Mouse (Mus musculus) ES-Bruce4 (cell line): ENCODE results near the gene Lcn6. TPM values are rescaled to one million over a fixed set of nuclear protein-coding genes. Genes with fewer than 3 reads are reported as not detected.
"Not testable (repeated sequence)": the region's sequence is repeated elsewhere in the genome, so short reads cannot be mapped to it uniquely, and the experiment has no call there.

Experiments
- H3K27ac ChIP-seq: 2 replicates; pipeline ENCODE4 v1.5.1; 2012; ENCODE audit warnings: low read length, inconsistent platforms; ENCODE audit not compliant: insufficient read depth
- H3K27me3 ChIP-seq: 2 replicates; pipeline ENCODE4 v1.6.1; 2012; ENCODE audit warnings: mild to moderate bottlenecking, low read length, inconsistent platforms; ENCODE audit not compliant: control insufficient read depth, poor library complexity, insufficient read depth, severe bottlenecking
- H3K36me3 ChIP-seq: 2 replicates; pipeline ENCODE4 v1.6.1; 2012; ENCODE audit warnings: inconsistent platforms, mild to moderate bottlenecking, low read length, moderate library complexity; ENCODE audit not compliant: control insufficient read depth, poor library complexity, insufficient read depth, severe bottlenecking
- H3K4me1 ChIP-seq: one replicate; pipeline ENCODE4 v1.8.1; 2011; ENCODE audit warnings: low read length; ENCODE audit not compliant: control insufficient read depth, insufficient read depth
- H3K4me3 ChIP-seq: 2 replicates; pipeline ENCODE4 v1.5.1; 2011; ENCODE audit warnings: low read depth, mild to moderate bottlenecking, low read length
- H3K9ac ChIP-seq: 2 replicates; pipeline ENCODE4 v1.6.1; 2012; ENCODE audit warnings: low read depth, mild to moderate bottlenecking, inconsistent platforms; ENCODE audit not compliant: poor library complexity, severe bottlenecking
- H3K9me3 ChIP-seq: replicated peaks from 2 replicates; pipeline ENCODE4 v1.6.1; 2012; ENCODE audit warnings: mild to moderate bottlenecking, low read length, inconsistent platforms; ENCODE audit not compliant: control insufficient read depth, poor library complexity, insufficient read depth, severe bottlenecking
- CTCF ChIP-seq: IDR thresholded peaks from one replicate; pipeline ENCODE4 v1.8.1; 2011; ENCODE audit warnings: low read depth, low read length
- EP300 ChIP-seq: IDR thresholded peaks from 2 replicates; pipeline ENCODE4 v1.6.1; 2011; ENCODE audit warnings: low read depth, low read length; ENCODE audit not compliant: insufficient read depth
- POLR2A ChIP-seq: IDR thresholded peaks from one replicate; pipeline ENCODE4 v1.8.1; 2011; ENCODE audit warnings: low read length; ENCODE audit not compliant: insufficient read depth
- polyA plus RNA-seq: library from polyadenylated mRNA; stranded (reverse); fragments of >200 nt; gene quantifications from 2 replicates; pipeline ENCODE4 v1.2.4, GENCODE M21; 2011; ENCODE audit warnings: low read depth; ENCODE audit not compliant: missing spikeins, insufficient read depth, insufficient read length

The Lcn6 gene
- polyA plus RNA-seq, 1 experiment = not detected

DNA sequence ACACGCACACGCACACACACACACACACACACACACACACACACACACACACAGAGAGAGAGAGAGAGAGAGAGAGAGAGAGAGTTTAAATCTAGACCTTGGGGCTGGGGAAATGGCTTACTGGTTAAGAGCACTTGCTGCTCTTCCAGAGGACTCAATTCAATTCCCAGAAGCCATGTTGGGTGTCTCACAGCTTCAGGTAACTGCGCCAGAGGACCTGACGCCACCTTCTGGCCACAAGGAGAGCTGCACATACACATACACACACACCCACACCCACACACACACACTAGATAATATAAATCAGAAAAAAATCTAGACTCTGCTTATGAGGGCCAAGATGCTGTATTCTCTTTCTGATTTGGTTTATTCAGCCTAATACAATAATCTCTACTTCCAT, 10.4 kb downstream of the Lcn6 start:
- no peak for TF ChIP-seq EP300
- no peak for TF ChIP-seq CTCF
- TF ChIP-seq POLR2A = no peak
- Histone ChIP-seq H3K9me3 (no peaks in the 10 kb centered on the region), H3K27ac (no peak overlapping the region), H3K4me1 (no peaks in the 10 kb centered on the region), H3K4me3 (no peak overlapping the region), H3K36me3 (no peaks in the 10 kb centered on the region), H3K9ac (no peak overlapping the region), H3K27me3 (no peaks in the 10 kb centered on the region)

DNA sequence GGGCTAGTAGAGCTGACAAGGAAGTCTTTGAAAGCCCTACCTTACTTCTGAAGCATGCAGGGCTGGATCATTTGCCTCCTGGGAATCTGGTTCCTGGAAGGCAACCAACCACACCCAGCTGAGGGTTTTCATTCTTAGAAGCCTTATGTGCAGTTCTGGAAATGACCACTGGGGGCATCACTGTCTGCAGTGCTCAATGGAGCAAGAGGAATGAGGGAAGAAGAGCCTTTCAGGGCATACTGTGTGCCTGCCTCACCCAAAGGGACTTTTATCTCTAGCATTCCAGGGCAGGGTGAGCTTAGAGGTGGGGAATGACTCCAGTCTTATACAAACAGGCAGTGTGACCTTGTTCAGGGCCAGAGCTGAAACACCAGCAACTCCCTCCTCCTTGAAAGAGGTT, 18.0 kb downstream of the Lcn6 start:
- TF ChIP-seq POLR2A = no peak
- TF ChIP-seq EP300 = no peak
- peak; percentile 46 for TF ChIP-seq CTCF
- no peak overlapping the region for H3K9ac ChIP-seq
- no peak overlapping the region for H3K4me3 ChIP-seq
- H3K27me3 ChIP-seq = no peaks in the 10 kb centered on the region
- no peaks in the 10 kb centered on the region for H3K36me3 ChIP-seq
- H3K27ac ChIP-seq = no peak overlapping the region
- no peaks in the 10 kb centered on the region for H3K4me1 ChIP-seq
- no peaks in the 10 kb centered on the region for H3K9me3 ChIP-seq

DNA sequence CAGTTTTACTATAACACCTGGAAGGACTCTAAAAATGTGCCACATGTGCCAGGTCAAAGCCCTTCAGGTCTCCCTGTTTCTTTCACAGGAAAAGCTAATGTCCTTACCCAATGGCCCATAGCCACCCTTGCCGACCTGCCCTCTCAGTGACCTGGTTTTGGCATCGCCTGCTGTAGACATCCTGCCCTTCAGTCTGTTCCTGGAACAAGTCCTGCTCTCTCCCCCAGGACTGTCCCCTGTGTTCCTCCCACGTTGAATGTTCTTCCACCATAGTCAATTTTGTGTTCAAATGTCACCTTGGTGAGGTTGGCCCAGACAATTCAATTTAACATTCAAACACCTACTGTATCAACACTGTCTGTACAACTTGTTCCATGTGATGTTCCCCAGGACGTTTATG, 20.4 kb downstream of the Lcn6 start:
- no peaks in the 10 kb centered on the region for H3K4me1 ChIP-seq
- no peaks in the 10 kb centered on the region for H3K9me3 ChIP-seq
- no peak overlapping the region for H3K9ac ChIP-seq
- H3K27ac ChIP-seq = no peak overlapping the region
- TF ChIP-seq POLR2A (no peak), EP300 (no peak), CTCF (no peak)
- H3K4me3 ChIP-seq = no peak overlapping the region
- no peaks in the 10 kb centered on the region for H3K27me3 ChIP-seq
- no peaks in the 10 kb centered on the region for H3K36me3 ChIP-seq

DNA sequence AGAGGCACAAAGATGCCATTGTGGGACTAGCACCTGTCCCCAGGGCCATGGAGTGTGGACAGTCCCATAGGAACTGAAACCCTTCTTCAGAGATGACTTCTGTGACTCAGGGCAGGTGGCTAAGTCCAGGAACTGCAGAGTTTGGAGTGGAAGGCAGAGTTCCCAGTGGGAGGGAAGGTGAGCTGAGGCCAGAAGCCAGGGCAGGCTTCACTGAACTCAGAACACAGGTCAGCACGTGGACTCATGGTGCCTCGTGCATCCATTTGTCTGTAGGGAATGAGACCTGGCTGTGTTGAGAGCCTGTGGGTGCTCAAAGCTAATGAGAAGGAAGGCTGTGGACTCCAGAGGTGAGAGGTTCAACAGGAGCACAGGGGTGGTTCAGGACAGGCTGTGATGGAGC, 22.1 kb downstream of the Lcn6 start:
- TF ChIP-seq EP300 (no peak), POLR2A (no peak), CTCF (no peak)
- H3K27me3 ChIP-seq = no peaks in the 10 kb centered on the region
- no peaks in the 10 kb centered on the region for H3K36me3 ChIP-seq
- H3K27ac ChIP-seq = no peak overlapping the region
- no peaks in the 10 kb centered on the region for H3K9me3 ChIP-seq
- no peak overlapping the region for H3K9ac ChIP-seq
- H3K4me3 ChIP-seq = no peak overlapping the region
- no peaks in the 10 kb centered on the region for H3K4me1 ChIP-seq

DNA sequence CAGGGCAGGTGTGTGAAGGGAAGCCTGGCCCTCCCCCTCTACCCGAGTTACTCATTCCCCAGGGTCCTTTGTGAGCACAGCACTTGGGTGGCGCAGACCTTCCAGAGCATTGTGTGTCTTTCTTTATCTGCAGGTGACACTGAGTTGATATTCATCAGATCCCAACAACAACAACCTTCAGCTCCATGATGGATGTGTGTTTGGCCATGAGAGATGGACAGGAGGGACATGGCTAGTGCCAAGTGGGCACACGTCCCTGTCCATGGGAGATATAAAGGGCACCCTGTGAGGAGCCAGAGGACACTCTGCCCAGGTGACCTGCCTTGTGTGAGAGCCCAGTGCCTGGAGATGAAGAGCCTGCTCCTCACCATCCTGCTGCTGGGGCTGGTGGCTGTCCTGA, 23.2 kb downstream of the Lcn6 start, which contains the start of gene Obp2a:
TSS of gene Obp2a (plus strand) at position 301 of the 400 bp plus-strand sequence.
- H3K27me3 ChIP-seq, H3K9ac ChIP-seq, H3K27ac ChIP-seq, H3K36me3 ChIP-seq, H3K9me3 ChIP-seq, H3K4me1 ChIP-seq, H3K4me3 ChIP-seq: not testable (repeated sequence)

DNA sequence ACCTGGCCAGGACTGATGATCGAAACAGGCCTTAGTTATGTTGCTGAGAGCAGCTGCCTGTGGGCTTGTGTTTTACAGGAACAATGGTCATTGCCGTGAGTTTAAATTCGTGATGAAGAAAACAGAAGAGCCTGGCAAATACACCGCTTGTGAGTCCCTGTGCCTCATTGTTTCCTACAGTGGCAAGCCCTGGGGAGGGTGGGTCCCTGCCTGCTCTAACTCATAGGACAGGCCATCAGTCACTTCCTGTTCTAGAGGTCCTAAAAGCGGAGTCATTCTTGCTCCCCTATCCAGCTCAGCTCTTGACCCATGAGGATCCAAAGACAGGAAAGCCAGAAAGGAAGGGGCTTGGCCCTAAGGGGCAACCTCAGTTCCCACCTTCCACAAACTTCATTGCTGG, 24.4 kb downstream of the Lcn6 start:
- no peak overlapping the region for H3K27ac ChIP-seq
- TF ChIP-seq CTCF (no peak), POLR2A (no peak), EP300 (no peak)
- H3K9ac ChIP-seq = no peak overlapping the region
- no peaks in the 10 kb centered on the region for H3K9me3 ChIP-seq
- H3K4me1 ChIP-seq = no peaks in the 10 kb centered on the region
- no peak overlapping the region for H3K4me3 ChIP-seq
- H3K27me3 ChIP-seq = no peaks in the 10 kb centered on the region
- H3K36me3 ChIP-seq = no peaks in the 10 kb centered on the region

DNA sequence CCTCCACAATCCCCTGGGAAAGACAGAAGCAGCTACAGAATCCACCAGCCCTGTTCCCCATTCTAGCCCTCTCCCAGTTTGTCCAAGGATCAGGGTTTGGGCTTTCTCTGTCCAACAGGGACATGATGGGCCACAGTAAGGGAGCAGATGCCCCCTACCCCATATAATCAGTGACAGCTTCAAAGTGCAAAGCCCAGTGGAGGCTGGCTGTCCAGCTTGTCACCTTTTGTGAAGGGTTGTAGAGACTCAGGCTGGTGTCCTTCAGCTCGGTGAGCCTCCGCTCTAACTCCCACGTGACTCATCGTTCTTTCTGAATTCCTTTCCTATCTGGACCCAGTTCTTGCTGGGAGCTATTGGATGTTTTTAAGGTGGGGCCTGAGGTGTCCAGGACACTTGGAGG, 27.1 kb downstream of the Lcn6 start:
- Histone ChIP-seq H3K27me3 (no peaks in the 10 kb centered on the region), H3K27ac (no peak overlapping the region), H3K36me3 (no peaks in the 10 kb centered on the region), H3K4me3 (no peak overlapping the region), H3K9me3 (no peaks in the 10 kb centered on the region), H3K4me1 (no peaks in the 10 kb centered on the region), H3K9ac (no peak overlapping the region)
- no peak for TF ChIP-seq CTCF
- no peak for TF ChIP-seq POLR2A
- TF ChIP-seq EP300 = no peak
